ENCODE assay signal across 9 mouse cellular contexts in genomic region chr8:126854121-126855055, GRCm38 (mm10).
DNase-seq lines count a peak whose midpoint lies in the region; ATAC-seq and TF ChIP-seq lines count a peak whose summit lies in the region.
"Had no signal": no experiment of that assay in that cellular context is flagged by ENCODE, and none has a peak within 500 bp of the region (broad histone marks: within the 10 kb centered on the region; RNA-seq: fewer than 3 reads in every experiment).

No protein-coding gene starts in this region.

- in situ Hi-C loops in CH12.LX (cut with MboI; ENCODE audit: low pct_ligation_motif_present, low pct_unique_long_range_greater_than_20kb, low sequenced_read_pairs) = loop anchor here (5.0 kb wide), 1 partner anchor 63 kb away; no protein-coding TSS in a partner anchor

- no peaks in the 10 kb centered on the region for H3K9me3 ChIP-seq in kidney, embryonic 16.5 days (ENCODE audit: low read length)
- H3K9me3 ChIP-seq in CH12.LX (replicated peaks; ENCODE audit: low read length) = peaks cover 5% of the 10 kb centered on the region
- H3K9me3 ChIP-seq in stomach, embryonic 14.5 days (ENCODE audit: control insufficient read depth, low read depth, low read length) = no peaks in the 10 kb centered on the region
- H3K9me3 ChIP-seq: hindbrain, embryonic 15.5 days had no signal

- no peaks in the 10 kb centered on the region for H3K79me2 ChIP-seq in CH12.LX (replicated peaks; ENCODE audit: control insufficient read depth, extremely low read depth, insufficient read depth, poor library complexity, severe bottlenecking)

- no peak for DNase-seq in kidney, postnatal 36 days
- peak; percentile 95 for DNase-seq in CH12.LX (ENCODE audit: extremely low read depth)
- peak; percentile 52 for DNase-seq in brain, embryonic 14.5 days (ENCODE audit: low read depth)
- DNase-seq in spleen, adult 12 weeks (ENCODE audit: low spot score) = no peak
- DNase-seq: gastrocnemius, postnatal 10 days had no signal

- WGBS in kidney, embryonic 16.5 days = 74% methylated on average over 22 of the region's 22 CpGs
- 62% methylated on average over 22 of the region's 22 CpGs for WGBS in stomach, embryonic 14.5 days

- dilution Hi-C loops in CH12.LX (cut with MboI; ENCODE audit: extremely low pct_ligation_motif_present, extremely low pct_unique_long_range_greater_than_20kb, low sequenced_read_pairs) = no loop called here

- 0 out of 2 replicates have a peak overlapping the region, but pooled peaks have one; percentile 13 for H3K27ac ChIP-seq in kidney, embryonic 16.5 days (ENCODE audit: low read length)
- peak overlapping the region; percentile 91 for H3K27ac ChIP-seq in CH12.LX (ENCODE audit: insufficient read depth, low read depth)
- peak overlapping the region; percentile 27; the same call in 1 of the 2 replicates for H3K27ac ChIP-seq in stomach, embryonic 14.5 days (ENCODE audit: low read length)
- H3K27ac ChIP-seq: hindbrain, embryonic 15.5 days had no signal

- H3K36me3 ChIP-seq in kidney, embryonic 16.5 days (ENCODE audit: insufficient read depth, low read length) = no peaks in the 10 kb centered on the region
- H3K36me3 ChIP-seq in CH12.LX (replicated peaks in 1 of 2; ENCODE audit: control insufficient read depth in 1 of 2, insufficient read depth in 1 of 2, low read length in 1 of 2) = no peaks in the 10 kb centered on the region
- H3K36me3 ChIP-seq in stomach, embryonic 14.5 days (ENCODE audit: control insufficient read depth, insufficient read depth, low read length) = no peaks in the 10 kb centered on the region
- H3K36me3 ChIP-seq: hindbrain, embryonic 15.5 days had no signal

- H3K9ac ChIP-seq in kidney, embryonic 16.5 days (replicated peaks; ENCODE audit: low read length) = no peak overlapping the region
- peak overlapping the region; percentile 48; the same call in 1 of the 2 replicates for H3K9ac ChIP-seq in CH12.LX (ENCODE audit: insufficient read depth, low read depth)
- no peak overlapping the region for H3K9ac ChIP-seq in stomach, embryonic 14.5 days (replicated peaks; ENCODE audit: low read depth, low read length)
- H3K9ac ChIP-seq: hindbrain, embryonic 15.5 days had no signal

- peaks cover 33% of the 10 kb centered on the region for H3K4me1 ChIP-seq in kidney, embryonic 16.5 days (ENCODE audit: insufficient read depth, low read length)
- H3K4me1 ChIP-seq in CH12.LX (ENCODE audit: control insufficient read depth in 1 of 2, insufficient read depth in 2 of 2) = peaks cover 49 to 82% of the 10 kb centered on the region in 2 experiments
- H3K4me1 ChIP-seq in stomach, embryonic 14.5 days (ENCODE audit: control insufficient read depth, insufficient read depth, low read length) = peaks cover 16% of the 10 kb centered on the region; the same call in 1 of the 2 replicates

- no peaks in the 10 kb centered on the region for H3K27me3 ChIP-seq in kidney, embryonic 16.5 days (ENCODE audit: insufficient read depth, low read length)
- no peaks in the 10 kb centered on the region for H3K27me3 ChIP-seq in CH12.LX (replicated peaks)
- H3K27me3 ChIP-seq in stomach, embryonic 14.5 days (ENCODE audit: control insufficient read depth, insufficient read depth, low read length) = no peaks in the 10 kb centered on the region
- H3K27me3 ChIP-seq: hindbrain, embryonic 15.5 days had no signal

- TF ChIP-seq POLR2A in CH12.LX (IDR thresholded peaks at IDR 0.05; ENCODE audit: low read depth, low read length) = no peak
- no peak for TF ChIP-seq POLR2A in brain, embryonic 14.5 days (IDR thresholded peaks at IDR 0.05; ENCODE audit: borderline replicate concordance, extremely low read depth, insufficient read depth, insufficient read length, poor library complexity, severe bottlenecking)

- TF ChIP-seq CTCF in CH12.LX (conservative IDR thresholded peaks at IDR 0.05 in 1 of 2, IDR thresholded peaks at IDR 0.05 in 1 of 2; ENCODE audit: low read depth in 2 of 2, low read length in 2 of 2) = no peak
- no peak for TF ChIP-seq CTCF in brain, embryonic 14.5 days (IDR thresholded peaks at IDR 0.05; ENCODE audit: borderline replicate concordance, extremely low read depth, insufficient read depth, insufficient read length)

- H3K4me2 ChIP-seq in kidney, embryonic 16.5 days (replicated peaks; ENCODE audit: low read depth, low read length) = no peak overlapping the region
- peak overlapping the region; percentile 43 for H3K4me2 ChIP-seq in CH12.LX (ENCODE audit: insufficient read depth, low read depth, poor library complexity, severe bottlenecking)
- H3K4me2 ChIP-seq in stomach, embryonic 14.5 days (replicated peaks; ENCODE audit: low read depth, low read length) = no peak overlapping the region
- H3K4me2 ChIP-seq: hindbrain, embryonic 15.5 days had no signal

- H3K4me3 ChIP-seq in kidney, embryonic 16.5 days (ENCODE audit: low read length) = no peak overlapping the region
- no peak overlapping the region for H3K4me3 ChIP-seq in CH12.LX (replicated peaks in 1 of 3; ENCODE audit: low read depth in 2 of 3, low read length in 2 of 3, poor library complexity in 1 of 3)
- no peak overlapping the region for H3K4me3 ChIP-seq in stomach, embryonic 14.5 days (ENCODE audit: low read depth, low read length)
- H3K4me3 ChIP-seq: hindbrain, embryonic 15.5 days had no signal

- peak; percentile 10; the same call in 1 of the 2 replicates for TF ChIP-seq RAD21 in CH12.LX (IDR thresholded peaks at IDR 0.05; ENCODE audit: low read depth, low read length)

- peak; percentile 93 for TF ChIP-seq EP300 in CH12.LX (IDR thresholded peaks at IDR 0.05; ENCODE audit: low read length)

- no peak for ATAC-seq in kidney, embryonic 16.5 days (ENCODE audit: low FRiP score, low TSS enrichment)
- ATAC-seq in stomach, embryonic 14.5 days (ENCODE audit: insufficient number of reproducible peaks, insufficient read depth, low FRiP score, low read depth) = no peak
- ATAC-seq in monocyte, adult 5-6 weeks (replicated peaks; ENCODE audit: insufficient number of reproducible peaks, low FRiP score, low TSS enrichment, poor library complexity, severe bottlenecking) = no peak

TF ChIP-seq in CH12.LX, 34 proteins besides CTCF, POLR2A, EP300 and RAD21:
- no peak; the same call in 1 of the 2 replicates for TF ChIP-seq HCFC1 (IDR thresholded peaks at IDR 0.05; ENCODE audit: low read depth, low read length)
- TF ChIP-seq MAX (IDR thresholded peaks at IDR 0.05; ENCODE audit: low read length) = peak; percentile 62; the same call in 1 of the 2 replicates
- peak; percentile 97 for TF ChIP-seq MAZ (IDR thresholded peaks at IDR 0.05; ENCODE audit: low read depth, low read length)
- TF ChIP-seq MXI1 (IDR thresholded peaks at IDR 0.05; ENCODE audit: low read depth, low read length) = peak; percentile 53; the same call in 1 of the 2 replicates
- peak; percentile 78 for TF ChIP-seq MAFK (IDR thresholded peaks at IDR 0.05; ENCODE audit: insufficient replicate concordance, low read length)
- no peak for TF ChIP-seq ZMIZ1 (IDR thresholded peaks at IDR 0.05; ENCODE audit: low read depth, low read length)
- no peak for TF ChIP-seq TBP (conservative IDR thresholded peaks at IDR 0.05; ENCODE audit: low read depth, low read length)
- TF ChIP-seq ZNF384 (IDR thresholded peaks at IDR 0.05; ENCODE audit: low read depth, low read length) = peak; percentile 20; the same call in 1 of the 2 replicates
- TF ChIP-seq GABPA (IDR thresholded peaks at IDR 0.05; ENCODE audit: insufficient replicate concordance, low read depth, low read length) = no peak
- no peak; the same call in 1 of the 2 replicates for TF ChIP-seq ZKSCAN1 (IDR thresholded peaks at IDR 0.05; ENCODE audit: borderline replicate concordance, low read depth, low read length)
- TF ChIP-seq RCOR1 (conservative IDR thresholded peaks at IDR 0.05; ENCODE audit: low read depth, low read length) = peak; percentile 94
- TF ChIP-seq UBTF (IDR thresholded peaks at IDR 0.05; ENCODE audit: low read depth, low read length) = no peak
- TF ChIP-seq KAT2A (IDR thresholded peaks at IDR 0.05; ENCODE audit: insufficient replicate concordance, low read length) = 0 out of 2 replicates have a peak, but pooled peaks have one; percentile 57
- no peak; the same call in 1 of the 2 replicates for TF ChIP-seq JUND (conservative IDR thresholded peaks at IDR 0.05; ENCODE audit: low read depth, low read length)
- no peak; the same call in 1 of the 2 replicates for TF ChIP-seq ELF1 (IDR thresholded peaks at IDR 0.05; ENCODE audit: low read depth, low read length)
- peak; percentile 26; the same call in 1 of the 2 replicates for TF ChIP-seq SMC3 (IDR thresholded peaks at IDR 0.05; ENCODE audit: low read depth, low read length)
- no peak for TF ChIP-seq NELFE (IDR thresholded peaks at IDR 0.05; ENCODE audit: low read depth, low read length)
- no peak for TF ChIP-seq PAX5 (IDR thresholded peaks at IDR 0.05; ENCODE audit: low read length)
- TF ChIP-seq MYC (IDR thresholded peaks at IDR 0.05; ENCODE audit: low read depth, low read length) = no peak
- TF ChIP-seq CHD2 (IDR thresholded peaks at IDR 0.05; ENCODE audit: low read length) = peak; percentile 95
- TF ChIP-seq TCF12 (IDR thresholded peaks at IDR 0.05; ENCODE audit: low read depth, low read length) = peak; percentile 98
- TF ChIP-seq USF2 (conservative IDR thresholded peaks at IDR 0.05; ENCODE audit: low read depth, low read length) = no peak
- peak; percentile 74; the same call in 1 of the 2 replicates for TF ChIP-seq SIN3A (IDR thresholded peaks at IDR 0.05; ENCODE audit: low read length)
- peak; percentile 98 for TF ChIP-seq ETS1 (conservative IDR thresholded peaks at IDR 0.05; ENCODE audit: low read depth, low read length)
- TF ChIP-seq POLR2AphosphoS2 (IDR thresholded peaks at IDR 0.05; ENCODE audit: low read depth, low read length) = no peak
- no peak for TF ChIP-seq CHD1 (IDR thresholded peaks at IDR 0.05; ENCODE audit: low read depth, low read length)
- no peak for TF ChIP-seq USF1 (IDR thresholded peaks at IDR 0.05; ENCODE audit: low read depth, low read length)
- peak; percentile 91 for TF ChIP-seq IRF4 (IDR thresholded peaks at IDR 0.05; ENCODE audit: low read depth, low read length)
- TF ChIP-seq NRF1 (IDR thresholded peaks at IDR 0.05; ENCODE audit: low read depth, low read length) = peak; percentile 73
- TF ChIP-seq JUN (IDR thresholded peaks at IDR 0.05; ENCODE audit: insufficient read depth, low read depth, low read length) = peak; percentile 69; the same call in 1 of the 2 replicates
- TF ChIP-seq MEF2A (IDR thresholded peaks at IDR 0.05; ENCODE audit: borderline replicate concordance, low read depth, low read length) = peak; percentile 92
- TF ChIP-seq E2F4 (IDR thresholded peaks at IDR 0.05; ENCODE audit: insufficient replicate concordance, low read depth, low read length) = no peak
- no peak for TF ChIP-seq ZC3H11A (IDR thresholded peaks at IDR 0.05; ENCODE audit: low read depth, low read length)
- TF ChIP-seq BHLHE40 (IDR thresholded peaks at IDR 0.05; ENCODE audit: low read depth, low read length) = peak; percentile 91

Comparison
In these comparisons a context has a peak if more than half of its experiments do, and no peak if none do; other contexts are left out.
1. H3K27ac ChIP-seq: peak in every context shown above with its lines; median percentile 91 in CH12.LX; 27 in stomach, embryonic 14.5 days; 13 in kidney, embryonic 16.5 days.
2. DNase-seq: peak in CH12.LX (single experiment) and brain, embryonic 14.5 days (single experiment); none in kidney, postnatal 36 days (0 of 2) and spleen, adult 12 weeks (single experiment).